Mouse (Mus musculus) heart, postnatal 25 days (tissue): Measurements from ENCODE around the gene Hrh2. TPM values are rescaled to one million over a fixed set of nuclear protein-coding genes. Genes with fewer than 3 reads are reported as not detected.

Experiments used
- DNase-seq: peaks from one replicate; pipeline ENCODE4 v3.0.0; 2022; ENCODE audit warnings: low spot score
- intact Hi-C: fragments of 180-260 bp; cut with DNase I; formaldehyde crosslinking; loops from one replicate; pipeline ENCODE4 v1.15.1; 2025
- total RNA-seq, 2 experiments: library from RNA; stranded (reverse); gene quantifications; 2 replicates each; pipeline ENCODE4 v1.2.3; 2021

Hrh2 gene
- total RNA-seq, 2 experiments from 2014 or later, result 0.10 to 0.28 TPM

DNA sequence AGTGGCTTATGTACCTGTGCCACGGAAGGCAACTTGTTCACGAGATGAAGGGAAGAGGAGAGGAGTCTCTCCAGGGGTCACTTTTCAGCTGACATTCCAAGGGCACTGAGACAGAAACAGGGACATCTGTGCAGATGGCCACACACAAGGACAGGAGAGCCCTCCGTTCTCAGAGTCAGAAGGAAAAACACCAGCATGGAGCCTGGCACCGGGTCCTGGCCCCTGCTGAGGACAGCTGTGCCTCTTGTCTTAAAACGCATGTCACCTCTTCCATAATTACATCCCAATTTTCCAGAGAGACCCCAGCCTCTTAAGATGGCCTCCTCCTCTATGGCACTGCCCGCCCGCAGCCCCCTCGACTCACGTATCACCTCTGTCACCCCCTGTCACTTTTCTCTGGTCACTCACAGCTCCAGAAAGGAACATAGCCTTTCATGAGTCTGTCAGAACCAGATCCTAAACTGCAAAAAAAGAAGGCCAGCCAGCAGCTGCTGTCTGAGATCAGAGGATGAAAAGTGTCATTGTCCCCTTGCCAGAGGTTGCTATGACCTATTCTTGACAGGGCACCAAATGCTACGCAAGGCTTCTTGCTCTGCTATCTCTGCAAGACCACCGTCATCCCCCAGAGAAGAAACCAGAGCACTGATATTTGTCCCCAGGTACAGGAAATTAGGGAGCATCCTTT is 59.8 kb downstream of the Hrh2 start:
- intact Hi-C loops, result no loop called here
- no peak for DNase-seq

GRCm38 (mm10) chr13:54257580-54258223 is 65.8 kb downstream of the Hrh2 start:
- intact Hi-C loops, result no loop called here
- no peak for DNase-seq

GRCm38 (mm10) chr13:54258231-54258743 is 66.4 kb downstream of the Hrh2 start:
- intact Hi-C loops, result no loop called here
- no peak for DNase-seq

- DNase-seq, result no peak
- intact Hi-C loops, result no loop called here
These were observed 68.4 kb downstream of the Hrh2 start for GRCm38 (mm10) chr13:54260318-54260717.

- intact Hi-C loops, result no loop called here
- no peak for DNase-seq
These were observed 71.0 kb downstream of the Hrh2 start for GRCm38 (mm10) chr13:54262741-54263510.

- no peak for DNase-seq
- intact Hi-C loops, result no loop called here
These were observed 71.7 kb downstream of the Hrh2 start for GRCm38 (mm10) chr13:54263641-54264040.

DNA sequence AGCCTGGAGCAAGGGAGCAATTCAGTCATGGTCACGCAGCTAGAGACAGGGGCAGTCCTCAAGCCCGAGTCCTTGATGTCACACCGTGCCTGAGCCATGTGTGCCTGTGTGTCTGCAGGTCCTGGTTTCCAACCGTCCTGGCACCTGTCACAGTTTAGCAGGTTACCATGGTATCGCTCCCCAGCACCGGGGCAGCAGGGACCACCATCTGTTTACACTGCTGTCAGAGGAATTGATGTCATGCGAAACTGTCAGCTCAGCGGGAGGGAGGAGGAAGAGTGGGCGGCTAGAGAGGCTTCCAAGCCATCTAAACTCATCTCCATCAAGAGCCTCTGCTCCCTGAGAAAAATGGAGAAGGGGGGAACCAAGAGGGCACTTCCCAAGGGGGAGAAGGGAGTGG is 74.5 kb downstream of the Hrh2 start:
- DNase-seq, result no peak
- intact Hi-C loops, result no loop called here

- no peak for DNase-seq
These were observed 77.2 kb downstream of the Hrh2 start for GRCm38 (mm10) chr13:54269087-54269486.

DNA sequence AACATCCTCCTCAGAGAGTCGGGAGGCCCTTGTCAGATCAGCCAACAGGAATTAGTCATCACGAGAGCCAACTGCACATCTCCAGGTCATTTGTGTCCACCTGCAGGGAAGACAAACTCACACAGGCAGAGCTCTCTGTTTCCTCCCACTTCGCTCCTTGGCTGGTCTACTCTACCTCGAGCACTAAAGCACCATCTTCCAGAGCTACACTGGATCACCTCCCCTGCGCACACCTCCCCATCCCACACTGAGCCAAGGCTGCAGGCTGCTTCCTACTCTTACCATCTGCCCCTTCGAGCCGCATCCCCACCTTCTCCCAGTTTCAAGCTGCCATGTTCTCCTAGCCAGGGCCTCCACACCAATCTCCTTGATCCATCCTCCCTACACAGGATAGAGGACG is 77.7 kb downstream of the Hrh2 start:
- no peak for DNase-seq
- intact Hi-C loops, result no loop called here

More at GRCm38 (mm10) chr13:54269087-54269486, 77.2 kb downstream of the Hrh2 start:
- intact Hi-C loops, result no loop called here

DNA sequence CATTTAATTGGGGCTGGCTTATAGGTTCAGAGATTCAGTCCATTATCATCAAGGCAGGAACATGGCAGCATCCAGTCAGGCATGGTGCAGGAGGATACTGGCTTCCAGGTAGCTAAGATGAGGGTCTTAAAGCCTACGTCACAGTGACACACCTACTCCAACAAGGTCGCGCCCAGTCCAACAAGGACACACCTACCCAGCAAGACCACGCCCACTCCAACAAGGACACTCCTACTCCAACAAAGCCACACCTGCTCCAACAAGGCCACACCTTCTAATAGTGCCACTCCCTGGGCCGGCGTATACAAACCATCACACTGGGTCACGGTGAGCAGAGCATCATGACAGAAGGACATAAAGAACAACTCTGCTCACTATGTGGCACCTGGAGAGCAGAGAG is 80.1 kb downstream of the Hrh2 start:
- DNase-seq, result no peak
- intact Hi-C loops, result no loop called here

DNA sequence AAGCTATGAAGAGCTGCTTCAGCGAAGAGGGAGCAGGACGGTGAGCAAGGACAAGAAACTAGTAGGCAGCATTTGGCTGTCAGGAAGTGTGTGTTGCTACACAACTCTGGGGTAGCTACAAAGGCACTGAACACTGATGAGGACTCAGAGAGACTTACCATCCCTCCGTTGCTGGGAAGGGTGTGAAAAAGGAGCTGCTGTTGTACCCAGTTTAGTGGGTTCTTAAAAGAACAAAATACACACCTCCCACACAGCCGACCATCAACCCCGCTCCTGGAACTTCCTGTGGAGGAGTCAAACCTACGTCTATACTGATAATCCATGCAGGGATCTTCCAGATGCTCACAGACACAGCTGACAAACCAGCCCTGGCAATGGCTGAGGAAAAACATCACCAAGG is 85.5 kb downstream of the Hrh2 start:
- DNase-seq, result no peak
- intact Hi-C loops, result no loop called here

DNA sequence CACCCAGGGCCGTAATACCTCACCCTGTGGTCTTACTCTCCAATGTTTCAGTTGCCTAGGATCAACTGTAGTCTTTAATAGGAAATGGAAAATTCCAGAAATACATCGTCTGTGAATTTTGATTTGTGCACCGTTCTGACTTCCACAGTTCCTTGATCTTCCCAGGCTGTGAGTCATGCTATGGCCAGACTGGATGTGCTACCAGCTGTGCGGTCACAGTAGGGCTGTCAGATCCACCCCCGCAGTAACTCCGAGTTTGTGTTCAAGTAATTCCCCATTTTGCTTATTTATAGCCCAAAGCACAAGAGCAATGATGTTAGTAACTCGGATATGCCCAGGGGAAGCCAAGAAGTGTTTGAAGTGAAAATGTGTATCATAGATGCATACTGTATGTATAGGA is 88.4 kb downstream of the Hrh2 start:
- no peak for DNase-seq
- intact Hi-C loops, result no loop called here

GRCm38 (mm10) chr13:54281149-54281548 is 89.2 kb downstream of the Hrh2 start:
- DNase-seq, result no peak
- intact Hi-C loops, result no loop called here

DNA sequence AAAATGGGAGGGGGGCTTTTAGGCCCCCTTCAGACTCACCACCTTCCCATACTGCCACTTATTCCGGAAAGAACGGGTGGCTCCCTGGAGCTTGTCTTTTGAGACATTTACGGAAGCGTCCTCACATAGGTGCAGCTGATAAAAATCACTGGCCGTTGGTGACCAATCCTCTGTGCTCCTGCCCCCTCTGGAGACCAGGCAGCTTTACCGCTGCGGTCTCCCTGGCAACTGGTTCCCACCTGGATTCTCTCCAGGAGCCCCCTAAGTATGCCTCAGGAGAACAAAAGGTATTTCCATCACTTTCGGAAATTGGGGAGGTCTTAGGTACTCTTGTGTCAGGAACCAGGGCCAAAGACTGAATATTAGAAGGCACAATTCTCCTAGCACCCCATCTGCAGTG is 89.7 kb downstream of the Hrh2 start:
- DNase-seq, result no peak
- intact Hi-C loops, result no loop called here

DNA sequence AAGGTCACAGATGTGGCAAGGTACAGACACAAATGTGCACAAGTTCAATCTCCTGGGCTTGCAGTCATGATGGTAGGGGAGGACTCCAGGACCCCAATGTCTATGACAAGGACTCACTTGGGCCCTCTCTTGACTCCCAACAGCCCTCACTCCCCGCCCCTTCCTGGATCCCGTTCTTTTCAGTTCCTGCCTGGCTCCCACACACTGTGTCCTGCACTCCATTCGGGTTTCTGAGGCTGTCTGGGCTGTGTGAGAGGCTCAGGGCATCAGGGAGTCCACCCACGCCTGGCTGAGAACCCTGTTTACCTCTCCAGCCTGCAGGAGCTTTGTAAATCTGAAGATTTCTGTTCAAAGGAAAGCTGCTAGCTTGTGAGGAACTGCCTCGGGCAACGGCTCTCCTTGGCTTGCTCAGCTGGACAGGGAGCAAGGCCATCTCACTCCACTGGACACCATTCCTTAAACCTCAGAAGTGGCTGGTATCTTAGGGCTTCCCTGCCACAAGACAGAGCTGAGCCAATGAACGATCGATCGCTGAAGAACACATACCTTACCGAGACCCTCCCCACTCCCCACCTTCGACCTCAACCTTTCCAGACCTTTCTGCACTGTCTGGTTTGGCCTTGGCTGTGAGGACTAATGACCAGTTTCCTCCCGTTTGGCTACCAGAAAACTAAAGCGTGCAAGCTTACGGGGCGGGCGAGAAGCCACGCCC is 90.4 kb downstream of the Hrh2 start:
- intact Hi-C loops, result no loop called here
- no peak for DNase-seq

GRCm38 (mm10) chr13:54282861-54283206 is 90.9 kb downstream of the Hrh2 start:
- intact Hi-C loops, result no loop called here
- DNase-seq, result no peak
